Mouse (Mus musculus): Measurements from ENCODE around the gene Acta1. TPM values are rescaled to one million over a fixed set of nuclear protein-coding genes. Genes with fewer than 3 reads are reported as not detected.

Acta1 gene
- polyA plus RNA-seq (2017; shearing (Covaris generic)), result 1 to 10 TPM in 1 of 2 experiments, under 1 TPM in 1; 0.74 to 6.1 TPM

GRCm38 (mm10) chr8:123894502-123895097 is at the start of gene Acta1:
Acta1 (minus strand) TSS chr8:123894751.

GRCm38 (mm10) chr8:123859648-123860259 is 34.8 kb downstream of the Acta1 start, which contains the start of gene Ccsap:
Ccsap (minus strand) TSS chr8:123860209.

Other genes with a start within 250 kb of the Acta1 start
- gene Rhou, start 240.8 kb downstream of the Acta1 start, polyA plus RNA-seq (2017; shearing (Covaris generic)), result under 1 TPM; 0.41 to 0.93 TPM
- 10 to 100 TPM; 17.6 to 42.6 TPM for gene Rab4a, start 88.8 kb downstream of the Acta1 start, polyA plus RNA-seq (2017; shearing (Covaris generic))
- 10 to 100 TPM; 11.8 to 17.2 TPM for gene Ccsap, start 34.5 kb downstream of the Acta1 start, polyA plus RNA-seq (2017; shearing (Covaris generic))
- gene Nup133, start 54.5 kb upstream of the Acta1 start, polyA plus RNA-seq (2017; shearing (Covaris generic)), result 10 to 100 TPM; 20.4 to 28.5 TPM
- 1 to 10 TPM; 2.3 to 5.0 TPM for gene Abcb10, start 88.4 kb upstream of the Acta1 start, polyA plus RNA-seq (2017; shearing (Covaris generic))
- 10 to 100 TPM; 66.3 to 78.1 TPM for gene Taf5l, start 126.6 kb upstream of the Acta1 start, polyA plus RNA-seq (2017; shearing (Covaris generic))
- 10 to 100 TPM in 1 of 2 experiments, 1 to 10 TPM in 1; 8.6 to 14.0 TPM for gene Urb2, start 126.8 kb upstream of the Acta1 start, polyA plus RNA-seq (2017; shearing (Covaris generic))

Data from inflammation-experienced regulatory T-cells (primary cell).